Mouse (Mus musculus) erythroblast, embryonic 14.5 days (primary cell): ENCODE data around the gene Isyna1.

Experiments
- GATA1 ChIP-seq: IDR thresholded peaks from 2 replicates; pipeline ENCODE4 v1.6.1; 2012; ENCODE audit warnings: low read length, inconsistent platforms, mixed read lengths
- TAL1 ChIP-seq: IDR thresholded peaks from 3 replicates; pipeline ENCODE4 v1.6.1; 2012; ENCODE audit warnings: low read length, inconsistent platforms, mixed read lengths

GRCm38 (mm10) chr8:70551558-70552161 lies 42.5 kb upstream of the Isyna1 start:
- TF ChIP-seq GATA1 (no peak), TAL1 (no peak)
